Mouse (Mus musculus) megakaryocyte-erythroid progenitor cell, adult 5-6 weeks (primary cell): Measurements from ENCODE around the gene Gm10188. TPM values are rescaled to one million over a fixed set of nuclear protein-coding genes. Genes with fewer than 3 reads are reported as not detected.

ENCODE experiments used
- ATAC-seq: replicated peaks from 2 replicates; pipeline ENCODE4 v1.8.0; 2016; ENCODE audit warnings: mild to moderate bottlenecking, inconsistent platforms; ENCODE audit not compliant: severe bottlenecking, poor library complexity, low FRiP score, low TSS enrichment
- total RNA-seq, 2 experiments: library from RNA; stranded (forward) in 1 of 2; stranded (reverse) in 1 of 2; fragments of 200-1000, 215-1000 nt in 1 of 2; fragments of >200 nt in 1 of 2; fragmentation: Nextera tagmentation in 1 of 2; gene quantifications; 2 replicates each; pipeline ENCODE4 v1.2.3; 2014 to 2017

The Gm10188 gene
- total RNA-seq (2014; fragmentation: Nextera tagmentation): not detected in 2 replicates
- total RNA-seq (2017): not detected in 2 replicates

GRCm38 (mm10) chr1:132229667-132230066, at the start of gene Gm10188:
TSS of gene Gm10188 (minus strand) at chr1:132229767.
- ATAC-seq: no peak

GRCm38 (mm10) chr1:132277124-132277523, 47.6 kb upstream of the Gm10188 start:
- ATAC-seq: no peak

GRCm38 (mm10) chr1:132276694-132277093, 47.1 kb upstream of the Gm10188 start:
- ATAC-seq: no peak

- ATAC-seq: no peak
Measured at GRCm38 (mm10) chr1:132271237-132271636, 41.7 kb upstream of the Gm10188 start.

- no peak for ATAC-seq
Measured at GRCm38 (mm10) chr1:132268418-132269060, 39.0 kb upstream of the Gm10188 start.

GRCm38 (mm10) chr1:132267959-132268358, 38.4 kb upstream of the Gm10188 start:
- no peak for ATAC-seq

- ATAC-seq: no peak
Measured at GRCm38 (mm10) chr1:132266791-132267557, 37.4 kb upstream of the Gm10188 start.

- no peak for ATAC-seq
Measured at GRCm38 (mm10) chr1:132265936-132266335, 36.4 kb upstream of the Gm10188 start.

- no peak for ATAC-seq
Measured at GRCm38 (mm10) chr1:132265211-132265859, 35.8 kb upstream of the Gm10188 start.

- ATAC-seq: peak; percentile 64
Measured at GRCm38 (mm10) chr1:132264577-132264976, 35.0 kb upstream of the Gm10188 start.

- ATAC-seq: no peak
Measured at GRCm38 (mm10) chr1:132263618-132264017, 34.1 kb upstream of the Gm10188 start.

- peak; percentile 51; the same call in 1 of the 2 replicates for ATAC-seq
Measured at GRCm38 (mm10) chr1:132261058-132261457, 31.5 kb upstream of the Gm10188 start.

- ATAC-seq: no peak
Measured at GRCm38 (mm10) chr1:132260331-132260730, 30.8 kb upstream of the Gm10188 start.

GRCm38 (mm10) chr1:132254467-132254866, 24.9 kb upstream of the Gm10188 start:
- ATAC-seq: 0 out of 2 replicates have a peak, but pooled peaks have one; percentile 47

- ATAC-seq: no peak
Measured at GRCm38 (mm10) chr1:132246641-132247040, 17.1 kb upstream of the Gm10188 start.

GRCm38 (mm10) chr1:132246137-132246536, 16.6 kb upstream of the Gm10188 start:
- ATAC-seq: peak; percentile 74

- peak; percentile 81 for ATAC-seq
Measured at GRCm38 (mm10) chr1:132245010-132245409, 15.4 kb upstream of the Gm10188 start.

GRCm38 (mm10) chr1:132237585-132238159, 8.1 kb upstream of the Gm10188 start:
- ATAC-seq: peak; percentile 64

- no peak for ATAC-seq
Measured at GRCm38 (mm10) chr1:132234757-132235273, 5.2 kb upstream of the Gm10188 start.

GRCm38 (mm10) chr1:132233566-132233965, 4.0 kb upstream of the Gm10188 start:
- peak; percentile 75 for ATAC-seq
